Mouse (Mus musculus) hindbrain, embryonic 13.5 days (tissue): ENCODE measurements around the gene Gm867. TPM values are rescaled to one million over a fixed set of nuclear protein-coding genes. Genes with fewer than 3 reads are reported as not detected.

Experiments
- ATAC-seq: fragments of 200-750 bp; cut with Nextera tagmentation; 2 replicates; pipeline ENCODE4 v1.8.0; 2017; ENCODE audit warnings: moderate TSS enrichment; ENCODE audit not compliant: low FRiP score
- H3K27ac ChIP-seq: fragments of 300-500 bp; sonication (generic); 2 replicates; pipeline ENCODE4 v1.5.1; 2015; ENCODE audit warnings: inconsistent platforms, mild to moderate bottlenecking, moderate library complexity
- H3K27me3 ChIP-seq: fragments of 300-500 bp; sonication (generic); 2 replicates; pipeline ENCODE4 v1.6.1; 2015; ENCODE audit warnings: mild to moderate bottlenecking, inconsistent platforms
- H3K36me3 ChIP-seq: fragments of 300-500 bp; sonication (generic); 2 replicates; pipeline ENCODE4 v1.6.1; 2015; ENCODE audit warnings: mild to moderate bottlenecking, inconsistent platforms
- H3K4me1 ChIP-seq: fragments of 300-500 bp; sonication (generic); replicated peaks from 2 replicates; pipeline ENCODE4 v1.6.1; 2015; ENCODE audit warnings: inconsistent platforms
- H3K4me2 ChIP-seq: fragments of 300-500 bp; sonication (generic); 2 replicates; pipeline ENCODE4 v1.6.1; 2015; ENCODE audit warnings: inconsistent platforms, mild to moderate bottlenecking, moderate library complexity
- H3K4me3 ChIP-seq: fragments of 300-500 bp; sonication (generic); 2 replicates; pipeline ENCODE4 v1.5.1; 2015; ENCODE audit warnings: mild to moderate bottlenecking, inconsistent platforms
- H3K9ac ChIP-seq: fragments of 300-500 bp; sonication (generic); 2 replicates; pipeline ENCODE4 v1.6.1; 2015; ENCODE audit warnings: mild to moderate bottlenecking, inconsistent platforms
- H3K9me3 ChIP-seq: fragments of 300-500 bp; sonication (generic); 2 replicates; pipeline ENCODE4 v1.6.1; 2016; ENCODE audit warnings: inconsistent platforms
- WGBS: fragments of 180-500 bp; shearing (Covaris S2); methylation state at CpG from one replicate; pipeline ENCODE4 v1.1.7; 2015; 5-methylcytosine and 5-hydroxymethylcytosine counted together
- polyA plus RNA-seq: library from polyadenylated mRNA; unstranded; fragments of >200 nt; fragmentation: Nextera tagmentation; extraction: Ambion mirVana; gene quantifications from 2 replicates; pipeline ENCODE4 v1.2.1, GENCODE M21; 2015

The Gm867 gene
- polyA plus RNA-seq, 1 experiment from 2014 or later: 2.3 TPM

GRCm38 (mm10) chr10:75932081-75932678 lies 8.3 kb downstream of the Gm867 start:
- Histone ChIP-seq H3K4me3 (peak overlapping the region; percentile 51), H3K9ac (peak overlapping the region; percentile 87), H3K9me3 (no peaks in the 10 kb centered on the region), H3K27ac (peak overlapping the region; percentile 40; the same call in 1 of the 2 replicates), H3K4me2 (peak overlapping the region; percentile 93), H3K36me3 (peaks cover 9% of the 10 kb centered on the region; the same call in 1 of the 2 replicates), H3K27me3 (peaks cover 59% of the 10 kb centered on the region), H3K4me1 (peaks cover 48% of the 10 kb centered on the region)
- peak; percentile 37 for ATAC-seq
- WGBS: 1% methylated on average over 22 of the region's 44 CpGs

GRCm38 (mm10) chr10:75931311-75931710 lies 9.2 kb downstream of the Gm867 start:
- Histone ChIP-seq H3K9ac (peak overlapping the region; percentile 87), H3K27me3 (peaks cover 50% of the 10 kb centered on the region), H3K4me2 (peak overlapping the region; percentile 93), H3K27ac (no peak overlapping the region), H3K4me3 (peak overlapping the region; percentile 51), H3K36me3 (peaks cover 16% of the 10 kb centered on the region), H3K9me3 (no peaks in the 10 kb centered on the region), H3K4me1 (peaks cover 46% of the 10 kb centered on the region)
- ATAC-seq: no peak
- WGBS: 24% methylated on average over 7 of the region's 7 CpGs

GRCm38 (mm10) chr10:75930304-75930703 lies 10.2 kb downstream of the Gm867 start:
- peak overlapping the region; percentile 93 for H3K4me2 ChIP-seq
- H3K4me3 ChIP-seq: peak overlapping the region; percentile 51
- no peak for ATAC-seq
- peaks cover 24% of the 10 kb centered on the region for H3K36me3 ChIP-seq
- H3K27me3 ChIP-seq: peaks cover 41% of the 10 kb centered on the region
- H3K9me3 ChIP-seq: no peaks in the 10 kb centered on the region
- no peak overlapping the region for H3K27ac ChIP-seq
- WGBS: 20% methylated on average over 6 of the region's 6 CpGs
- H3K4me1 ChIP-seq: peaks cover 36% of the 10 kb centered on the region
- no peak overlapping the region for H3K9ac ChIP-seq

- H3K9me3 ChIP-seq: no peaks in the 10 kb centered on the region
- no peak for ATAC-seq
- H3K9ac ChIP-seq: no peak overlapping the region
- H3K27me3 ChIP-seq: peaks cover 20% of the 10 kb centered on the region; the same call in 1 of the 2 replicates
- WGBS: 78% methylated on average over 13 of the region's 13 CpGs
- peaks cover 40% of the 10 kb centered on the region for H3K36me3 ChIP-seq
- no peak overlapping the region for H3K27ac ChIP-seq
- peaks cover 31% of the 10 kb centered on the region for H3K4me1 ChIP-seq
- no peak overlapping the region for H3K4me2 ChIP-seq
- H3K4me3 ChIP-seq: no peak overlapping the region
Observed at GRCm38 (mm10) chr10:75926396-75926795, 14.1 kb downstream of the Gm867 start.

- H3K4me3 ChIP-seq: no peak overlapping the region
- no peak overlapping the region for H3K9ac ChIP-seq
- no peaks in the 10 kb centered on the region for H3K9me3 ChIP-seq
- H3K36me3 ChIP-seq: peaks cover 40% of the 10 kb centered on the region
- 0 out of 2 replicates have a peak, but pooled peaks cover 2% of the 10 kb centered on the region for H3K27me3 ChIP-seq
- peaks cover 30% of the 10 kb centered on the region for H3K4me1 ChIP-seq
- no peak for ATAC-seq
- H3K27ac ChIP-seq: no peak overlapping the region
- WGBS: 60% methylated on average over 2 of the region's 2 CpGs
- no peak overlapping the region for H3K4me2 ChIP-seq
Observed at GRCm38 (mm10) chr10:75924324-75924723, 16.1 kb downstream of the Gm867 start.

- peaks cover 54% of the 10 kb centered on the region for H3K4me1 ChIP-seq
Observed at GRCm38 (mm10) chr10:75921726-75922560, 18.5 kb downstream of the Gm867 start.

GRCm38 (mm10) chr10:75921026-75921725 lies 19.3 kb downstream of the Gm867 start, which contains the start of gene Smarcb1:
Gene Smarcb1 (minus strand): TSS chr10:75921617.
- under 1% methylated on average over 75 of the region's 76 CpGs for WGBS
- Histone ChIP-seq H3K27me3 (no peaks in the 10 kb centered on the region), H3K9me3 (no peaks in the 10 kb centered on the region), H3K9ac (peak within 1 kb of the TSS; percentile 98), H3K4me3 (peak within 1 kb of the TSS; percentile 93), H3K36me3 (peaks cover 31% of the 10 kb centered on the region), H3K4me2 (peak within 1 kb of the TSS; percentile 81), H3K4me1 (peaks cover 61% of the 10 kb centered on the region), H3K27ac (peak within 1 kb of the TSS; percentile 99)
- peak; percentile 89 for ATAC-seq

More at GRCm38 (mm10) chr10:75921726-75922560, 18.5 kb downstream of the Gm867 start:
- Histone ChIP-seq H3K9ac (peak overlapping the region; percentile 98), H3K9me3 (no peaks in the 10 kb centered on the region), H3K27me3 (no peaks in the 10 kb centered on the region), H3K4me3 (peak overlapping the region; percentile 93), H3K4me2 (peak overlapping the region; percentile 81), H3K27ac (peak overlapping the region; percentile 99), H3K36me3 (peaks cover 31% of the 10 kb centered on the region)
- ATAC-seq: peak; percentile 49
- WGBS: 5% methylated on average over 22 of the region's 22 CpGs

- Histone ChIP-seq H3K4me2 (peak overlapping the region; percentile 81), H3K4me1 (peaks cover 66% of the 10 kb centered on the region), H3K9me3 (no peaks in the 10 kb centered on the region), H3K9ac (peak overlapping the region; percentile 46; the same call in 1 of the 2 replicates), H3K27ac (peak overlapping the region; percentile 20; the same call in 1 of the 2 replicates), H3K36me3 (peaks cover 34% of the 10 kb centered on the region), H3K4me3 (peak overlapping the region; percentile 11), H3K27me3 (no peaks in the 10 kb centered on the region)
- no peak for ATAC-seq
- WGBS: 81% methylated on average over 5 of the region's 5 CpGs
Observed at GRCm38 (mm10) chr10:75919026-75919425, 21.4 kb downstream of the Gm867 start.

- Histone ChIP-seq H3K9me3 (no peaks in the 10 kb centered on the region), H3K36me3 (peaks cover 45% of the 10 kb centered on the region), H3K4me3 (no peak overlapping the region), H3K9ac (no peak overlapping the region), H3K27me3 (no peaks in the 10 kb centered on the region), H3K4me2 (no peak overlapping the region), H3K4me1 (peaks cover 50% of the 10 kb centered on the region), H3K27ac (0 out of 2 replicates have a peak overlapping the region, but pooled peaks have one; percentile 12)
- ATAC-seq: no peak
- 79% methylated on average over 8 of the region's 8 CpGs for WGBS
Observed at GRCm38 (mm10) chr10:75916840-75917239, 23.6 kb downstream of the Gm867 start.

GRCm38 (mm10) chr10:75915557-75915956 lies 24.9 kb downstream of the Gm867 start:
- H3K9me3 ChIP-seq: no peaks in the 10 kb centered on the region
- ATAC-seq: no peak
- 86% methylated on average over 7 of the region's 7 CpGs for WGBS
- H3K36me3 ChIP-seq: peaks cover 58% of the 10 kb centered on the region
- H3K4me1 ChIP-seq: peaks cover 48% of the 10 kb centered on the region
- H3K4me2 ChIP-seq: no peak overlapping the region
- no peak overlapping the region for H3K4me3 ChIP-seq
- H3K27me3 ChIP-seq: no peaks in the 10 kb centered on the region
- no peak overlapping the region for H3K9ac ChIP-seq
- no peak overlapping the region for H3K27ac ChIP-seq

- no peaks in the 10 kb centered on the region for H3K27me3 ChIP-seq
- no peak overlapping the region for H3K9ac ChIP-seq
- H3K4me1 ChIP-seq: peaks cover 24% of the 10 kb centered on the region
- no peak overlapping the region for H3K4me3 ChIP-seq
- no peak overlapping the region for H3K4me2 ChIP-seq
- WGBS: 76% methylated on average over 6 of the region's 6 CpGs
- H3K27ac ChIP-seq: no peak overlapping the region
- H3K36me3 ChIP-seq: peaks cover 77% of the 10 kb centered on the region
- no peaks in the 10 kb centered on the region for H3K9me3 ChIP-seq
- no peak for ATAC-seq
Observed at GRCm38 (mm10) chr10:75913013-75913589, 27.4 kb downstream of the Gm867 start.
